Mouse (Mus musculus): Measurements from ENCODE around the gene Il10ra.

Gene Il10ra

GRCm38 (mm10) chr9:45268597-45269325, at the start of gene Il10ra:
Gene Il10ra (minus strand): TSS chr9:45269149.
- peak; percentile 43 for DNase-seq (ENCODE audit: low spot score)

- no peak for DNase-seq (ENCODE audit: low spot score)
Observed at GRCm38 (mm10) chr9:45317635-45318034, 48.7 kb upstream of the Il10ra start.

- DNase-seq (ENCODE audit: low spot score): no peak
Observed at GRCm38 (mm10) chr9:45313913-45314312, 45.0 kb upstream of the Il10ra start.

- DNase-seq (ENCODE audit: low spot score): no peak
Observed at GRCm38 (mm10) chr9:45311858-45312257, 42.9 kb upstream of the Il10ra start.

- no peak for DNase-seq (ENCODE audit: low spot score)
Observed at GRCm38 (mm10) chr9:45308521-45308920, 39.6 kb upstream of the Il10ra start.

GRCm38 (mm10) chr9:45306746-45307410, 37.9 kb upstream of the Il10ra start:
- DNase-seq (ENCODE audit: low spot score): no peak

GRCm38 (mm10) chr9:45301771-45302170, 32.8 kb upstream of the Il10ra start:
- DNase-seq (ENCODE audit: low spot score): no peak

- peak; percentile 98 for DNase-seq (ENCODE audit: low spot score)
Observed at GRCm38 (mm10) chr9:45300422-45301104, 31.6 kb upstream of the Il10ra start.

- peak; percentile 53 for DNase-seq (ENCODE audit: low spot score)
Observed at GRCm38 (mm10) chr9:45299231-45300006, 30.5 kb upstream of the Il10ra start.

GRCm38 (mm10) chr9:45294210-45295011, 25.5 kb upstream of the Il10ra start:
- no peak for DNase-seq (ENCODE audit: low spot score)

- no peak for DNase-seq (ENCODE audit: low spot score)
Observed at GRCm38 (mm10) chr9:45291481-45292168, 22.7 kb upstream of the Il10ra start.

GRCm38 (mm10) chr9:45282466-45282865, 13.5 kb upstream of the Il10ra start:
- DNase-seq (ENCODE audit: low spot score): no peak

- peak; percentile 15 for DNase-seq (ENCODE audit: low spot score)
Observed at GRCm38 (mm10) chr9:45280891-45281290, 11.9 kb upstream of the Il10ra start.

GRCm38 (mm10) chr9:45280059-45280458, 11.1 kb upstream of the Il10ra start:
- no peak for DNase-seq (ENCODE audit: low spot score)

GRCm38 (mm10) chr9:45274635-45275034, 5.7 kb upstream of the Il10ra start:
- DNase-seq (ENCODE audit: low spot score): no peak

GRCm38 (mm10) chr9:45274218-45274617, 5.3 kb upstream of the Il10ra start:
- DNase-seq (ENCODE audit: low spot score): no peak

- peak; percentile 33 for DNase-seq (ENCODE audit: low spot score)
Observed at GRCm38 (mm10) chr9:45272213-45272612, 3.3 kb upstream of the Il10ra start.

- no peak for DNase-seq (ENCODE audit: low spot score)
Observed at GRCm38 (mm10) chr9:45268079-45268478, 870 bp downstream of the Il10ra start.

- DNase-seq (ENCODE audit: low spot score): no peak
Observed at GRCm38 (mm10) chr9:45267099-45267498, 1.9 kb downstream of the Il10ra start.

- DNase-seq (ENCODE audit: low spot score): no peak
Observed at GRCm38 (mm10) chr9:45261872-45262271, 7.1 kb downstream of the Il10ra start.

GRCm38 (mm10) chr9:45261466-45261865, 7.5 kb downstream of the Il10ra start:
- DNase-seq (ENCODE audit: low spot score): no peak
